Mouse (Mus musculus): ENCODE data around the gene Eps8l1. TPM values are rescaled to one million over a fixed set of nuclear protein-coding genes. Genes with fewer than 3 reads are reported as not detected.
A peak's percentile ranks its signal among the peaks of the same experiment; 100 is the strongest.
"Not testable (repeated sequence)": the region's sequence is repeated elsewhere in the genome, so short reads cannot be mapped to it uniquely, and the experiment has no call there.

Gene Eps8l1
- polyA plus RNA-seq, 1 experiment, result 7.0 TPM

- Histone ChIP-seq H3K27me3 (ENCODE audit: control insufficient read depth, insufficient read depth, low read length, poor library complexity, severe bottlenecking) (no peaks in the 10 kb centered on the region), H3K27ac (ENCODE audit: insufficient read depth, low read length) (no peak overlapping the region), H3K4me3 (ENCODE audit: low read depth, low read length) (no peak overlapping the region), H3K9ac (ENCODE audit: low read depth, poor library complexity, severe bottlenecking) (no peak overlapping the region), H3K36me3 (ENCODE audit: control insufficient read depth, insufficient read depth, low read length, poor library complexity, severe bottlenecking) (no peaks in the 10 kb centered on the region), H3K9me3 (replicated peaks; ENCODE audit: control insufficient read depth, insufficient read depth, low read length, poor library complexity, severe bottlenecking) (no peaks in the 10 kb centered on the region), H3K4me1 (ENCODE audit: control insufficient read depth, insufficient read depth, low read length) (peaks cover 3% of the 10 kb centered on the region)
- TF ChIP-seq POLR2A (IDR thresholded peaks at IDR 0.05; ENCODE audit: insufficient read depth, low read length) (no peak), CTCF (IDR thresholded peaks at IDR 0.05; ENCODE audit: low read depth, low read length) (no peak), EP300 (IDR thresholded peaks at IDR 0.05; ENCODE audit: insufficient read depth, low read depth, low read length) (no peak)
Measured at GRCm38 (mm10) chr7:4522292-4522691, 61.8 kb downstream of the Eps8l1 start.

- H3K27me3 ChIP-seq (ENCODE audit: control insufficient read depth, insufficient read depth, low read length, poor library complexity, severe bottlenecking), result no peaks in the 10 kb centered on the region
- H3K4me3 ChIP-seq (ENCODE audit: low read depth, low read length), result no peak overlapping the region
- no peaks in the 10 kb centered on the region for H3K9me3 ChIP-seq (replicated peaks; ENCODE audit: control insufficient read depth, insufficient read depth, low read length, poor library complexity, severe bottlenecking)
- TF ChIP-seq EP300 (IDR thresholded peaks at IDR 0.05; ENCODE audit: insufficient read depth, low read depth, low read length) (no peak), POLR2A (IDR thresholded peaks at IDR 0.05; ENCODE audit: insufficient read depth, low read length) (no peak), CTCF (IDR thresholded peaks at IDR 0.05; ENCODE audit: low read depth, low read length) (no peak)
- no peak overlapping the region for H3K27ac ChIP-seq (ENCODE audit: insufficient read depth, low read length)
- H3K9ac ChIP-seq (ENCODE audit: low read depth, poor library complexity, severe bottlenecking), result no peak overlapping the region
- no peaks in the 10 kb centered on the region for H3K36me3 ChIP-seq (ENCODE audit: control insufficient read depth, insufficient read depth, low read length, poor library complexity, severe bottlenecking)
- H3K4me1 ChIP-seq (ENCODE audit: control insufficient read depth, insufficient read depth, low read length), result peaks cover 3% of the 10 kb centered on the region
Measured at GRCm38 (mm10) chr7:4523205-4524130, 63.0 kb downstream of the Eps8l1 start.

DNA sequence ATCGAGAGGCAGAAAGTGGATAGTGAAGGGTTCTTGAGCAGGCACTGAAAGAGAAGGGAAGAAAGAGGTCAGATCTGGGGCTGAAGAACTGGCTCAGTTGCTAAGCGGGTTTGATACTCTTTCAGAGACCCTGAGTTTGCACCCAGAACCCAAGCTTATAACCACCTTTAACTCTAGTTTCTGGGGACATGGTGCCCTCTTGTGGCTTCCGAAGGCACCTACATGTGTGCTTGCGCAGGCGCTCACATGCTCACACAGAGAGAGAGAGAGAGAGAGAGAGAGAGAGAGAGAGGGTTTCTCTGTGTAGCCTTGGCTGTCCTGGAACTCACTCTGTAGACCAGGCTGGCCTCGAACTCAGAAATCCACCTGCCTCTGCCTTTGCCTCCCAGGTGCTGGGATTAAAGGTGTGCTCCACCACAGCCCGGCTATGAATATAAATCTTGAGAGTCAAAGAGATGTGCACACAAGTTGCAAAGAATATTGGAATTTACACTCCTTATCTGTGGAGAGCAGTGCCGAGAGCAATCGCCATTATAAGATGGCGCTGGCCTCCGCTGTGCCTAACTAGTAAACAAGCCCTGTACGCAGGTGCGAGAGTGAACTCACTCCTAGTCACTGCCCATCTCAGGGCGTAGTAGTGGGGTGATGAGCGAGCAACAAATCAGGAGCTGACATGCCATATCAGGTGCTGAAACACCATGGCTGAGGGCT is 63.9 kb downstream of the Eps8l1 start, which contains the start of gene Tnni3:
Gene Tnni3, minus strand, starts transcription at position 18 of the 711 bp plus-strand sequence.
- not testable (repeated sequence) for H3K27me3 ChIP-seq (ENCODE audit: control insufficient read depth, insufficient read depth, low read length, poor library complexity, severe bottlenecking); H3K9me3 ChIP-seq (replicated peaks; ENCODE audit: control insufficient read depth, insufficient read depth, low read length, poor library complexity, severe bottlenecking); H3K27ac ChIP-seq (ENCODE audit: insufficient read depth, low read length); H3K9ac ChIP-seq (ENCODE audit: low read depth, poor library complexity, severe bottlenecking); H3K4me1 ChIP-seq (ENCODE audit: control insufficient read depth, insufficient read depth, low read length); H3K36me3 ChIP-seq (ENCODE audit: control insufficient read depth, insufficient read depth, low read length, poor library complexity, severe bottlenecking); H3K4me3 ChIP-seq (ENCODE audit: low read depth, low read length)
- peak; percentile 62 for TF ChIP-seq CTCF (IDR thresholded peaks at IDR 0.05; ENCODE audit: low read depth, low read length)

- Histone ChIP-seq H3K4me1 (ENCODE audit: control insufficient read depth, insufficient read depth, low read length) (peaks cover 3% of the 10 kb centered on the region), H3K27ac (ENCODE audit: insufficient read depth, low read length) (peak overlapping the region; percentile 71), H3K9me3 (replicated peaks; ENCODE audit: control insufficient read depth, insufficient read depth, low read length, poor library complexity, severe bottlenecking) (no peaks in the 10 kb centered on the region), H3K9ac (ENCODE audit: low read depth, poor library complexity, severe bottlenecking) (peak overlapping the region; percentile 61), H3K36me3 (ENCODE audit: control insufficient read depth, insufficient read depth, low read length, poor library complexity, severe bottlenecking) (no peaks in the 10 kb centered on the region), H3K4me3 (ENCODE audit: low read depth, low read length) (peak overlapping the region; percentile 65), H3K27me3 (ENCODE audit: control insufficient read depth, insufficient read depth, low read length, poor library complexity, severe bottlenecking) (no peaks in the 10 kb centered on the region)
- TF ChIP-seq EP300 (IDR thresholded peaks at IDR 0.05; ENCODE audit: insufficient read depth, low read depth, low read length) (0 out of 2 replicates have a peak, but pooled peaks have one; percentile 31), CTCF (IDR thresholded peaks at IDR 0.05; ENCODE audit: low read depth, low read length) (peak; percentile 67), POLR2A (IDR thresholded peaks at IDR 0.05; ENCODE audit: insufficient read depth, low read length) (peak; percentile 6)
Measured at GRCm38 (mm10) chr7:4526341-4527301, 66.1 kb downstream of the Eps8l1 start.

- H3K4me1 ChIP-seq (ENCODE audit: control insufficient read depth, insufficient read depth, low read length), result no peaks in the 10 kb centered on the region
- TF ChIP-seq CTCF (IDR thresholded peaks at IDR 0.05; ENCODE audit: low read depth, low read length) (no peak), POLR2A (IDR thresholded peaks at IDR 0.05; ENCODE audit: insufficient read depth, low read length) (no peak), EP300 (IDR thresholded peaks at IDR 0.05; ENCODE audit: insufficient read depth, low read depth, low read length) (no peak)
- H3K9ac ChIP-seq (ENCODE audit: low read depth, poor library complexity, severe bottlenecking), result peak overlapping the region; percentile 61
- H3K27me3 ChIP-seq (ENCODE audit: control insufficient read depth, insufficient read depth, low read length, poor library complexity, severe bottlenecking), result no peaks in the 10 kb centered on the region
- peak overlapping the region; percentile 56 for H3K4me3 ChIP-seq (ENCODE audit: low read depth, low read length)
- H3K27ac ChIP-seq (ENCODE audit: insufficient read depth, low read length), result no peak overlapping the region
- no peaks in the 10 kb centered on the region for H3K36me3 ChIP-seq (ENCODE audit: control insufficient read depth, insufficient read depth, low read length, poor library complexity, severe bottlenecking)
- no peaks in the 10 kb centered on the region for H3K9me3 ChIP-seq (replicated peaks; ENCODE audit: control insufficient read depth, insufficient read depth, low read length, poor library complexity, severe bottlenecking)
Measured at GRCm38 (mm10) chr7:4527302-4527689, 66.8 kb downstream of the Eps8l1 start.

Other genes starting within 250 kb of the Eps8l1 start
- not detected in 2 replicates for gene Lilra5, start 222.9 kb upstream of the Eps8l1 start, polyA plus RNA-seq (2011; ENCODE audit: insufficient read depth, insufficient read length, low read depth, missing spikeins)
- gene Ncr1, start 123.0 kb upstream of the Eps8l1 start, polyA plus RNA-seq (2011; ENCODE audit: insufficient read depth, insufficient read length, low read depth, missing spikeins), result not detected in 2 replicates
- not detected in 2 replicates for gene Gp6, start 62.9 kb upstream of the Eps8l1 start, polyA plus RNA-seq (2011; ENCODE audit: insufficient read depth, insufficient read length, low read depth, missing spikeins)
- 17.7 and 18.1 TPM in 2 replicates for gene Rdh13, start 15.0 kb upstream of the Eps8l1 start, polyA plus RNA-seq (2011; ENCODE audit: insufficient read depth, insufficient read length, low read depth, missing spikeins)
- 63.1 and 68.7 TPM in 2 replicates for gene Ppp1r12c, start 41.0 kb downstream of the Eps8l1 start, polyA plus RNA-seq (2011; ENCODE audit: insufficient read depth, insufficient read length, low read depth, missing spikeins)
- 20.2 and 20.7 TPM in 2 replicates for gene Tnnt1, start 55.7 kb downstream of the Eps8l1 start, polyA plus RNA-seq (2011; ENCODE audit: insufficient read depth, insufficient read length, low read depth, missing spikeins)
- 10.0 and 11.5 TPM in 2 replicates for gene Tnni3, start 63.6 kb downstream of the Eps8l1 start, polyA plus RNA-seq (2011; ENCODE audit: insufficient read depth, insufficient read length, low read depth, missing spikeins)
- gene Dnaaf3, start 71.8 kb downstream of the Eps8l1 start, polyA plus RNA-seq (2011; ENCODE audit: insufficient read depth, insufficient read length, low read depth, missing spikeins), result 9.2 and 10.0 TPM in 2 replicates
- 4.3 and 4.9 TPM in 2 replicates for gene Syt5, start 86.9 kb downstream of the Eps8l1 start, polyA plus RNA-seq (2011; ENCODE audit: insufficient read depth, insufficient read length, low read depth, missing spikeins)
- not detected in 2 replicates for gene Ptprh, start 143.4 kb downstream of the Eps8l1 start, polyA plus RNA-seq (2011; ENCODE audit: insufficient read depth, insufficient read length, low read depth, missing spikeins)
- 3.8 and 5.5 TPM in 2 replicates for gene Tmem86b, start 170.7 kb downstream of the Eps8l1 start, polyA plus RNA-seq (2011; ENCODE audit: insufficient read depth, insufficient read length, low read depth, missing spikeins)
- gene Ppp6r1, start 198.3 kb downstream of the Eps8l1 start, polyA plus RNA-seq (2011; ENCODE audit: insufficient read depth, insufficient read length, low read depth, missing spikeins), result 58.6 and 66.3 TPM in 2 replicates
- gene Hspbp1, start 224.4 kb downstream of the Eps8l1 start, polyA plus RNA-seq (2011; ENCODE audit: insufficient read depth, insufficient read length, low read depth, missing spikeins), result 51.8 and 63.3 TPM in 2 replicates
- 10.9 TPM in 2 replicates for gene Brsk1, start 229.9 kb downstream of the Eps8l1 start, polyA plus RNA-seq (2011; ENCODE audit: insufficient read depth, insufficient read length, low read depth, missing spikeins)